Mouse (Mus musculus) MEL (cell line): ENCODE measurements around the gene Rfc5.

Source experiments
- CTCF ChIP-seq, 3 experiments: IDR thresholded peaks in 2 of 3; conservative IDR thresholded peaks in 1 of 3; 2 replicates each; pipeline ENCODE4 v1.5.1; 2011 to 2012; ENCODE audit warnings: low read length in 3 of 3, low read depth in 2 of 3, mild to moderate bottlenecking in 2 of 3, improper control_type of control experiment in 1 of 3, inconsistent platforms in 1 of 3, mixed read lengths in 1 of 3, moderate library complexity in 1 of 3; ENCODE audit not compliant: control insufficient read depth in 1 of 3, insufficient read depth in 1 of 3, poor library complexity in 1 of 3, severe bottlenecking in 1 of 3
- EP300 ChIP-seq, 2 experiments: IDR thresholded peaks; 2 replicates each; pipeline ENCODE4 v1.6.1; 2011; ENCODE audit warnings: improper control_type of control experiment in 2 of 2, low read length in 2 of 2, low read depth in 1 of 2, mild to moderate bottlenecking in 1 of 2
- MAFK ChIP-seq: IDR thresholded peaks from 2 replicates; pipeline ENCODE4 v1.6.1; 2011; ENCODE audit warnings: low read depth, mild to moderate bottlenecking, low read length, improper control_type of control experiment, borderline replicate concordance
- MEF2A ChIP-seq: IDR thresholded peaks from 2 replicates; pipeline ENCODE4 v1.6.1; 2014; ENCODE audit warnings: low read depth, mild to moderate bottlenecking, inconsistent platforms, low read length, improper control_type of control experiment; ENCODE audit not compliant: poor library complexity, insufficient replicate concordance, severe bottlenecking; ENCODE audit errors: extremely low read depth
- NELFE ChIP-seq: IDR thresholded peaks from 2 replicates; pipeline ENCODE4 v1.6.1; 2011; ENCODE audit warnings: low read depth, low read length, improper control_type of control experiment

DNA sequence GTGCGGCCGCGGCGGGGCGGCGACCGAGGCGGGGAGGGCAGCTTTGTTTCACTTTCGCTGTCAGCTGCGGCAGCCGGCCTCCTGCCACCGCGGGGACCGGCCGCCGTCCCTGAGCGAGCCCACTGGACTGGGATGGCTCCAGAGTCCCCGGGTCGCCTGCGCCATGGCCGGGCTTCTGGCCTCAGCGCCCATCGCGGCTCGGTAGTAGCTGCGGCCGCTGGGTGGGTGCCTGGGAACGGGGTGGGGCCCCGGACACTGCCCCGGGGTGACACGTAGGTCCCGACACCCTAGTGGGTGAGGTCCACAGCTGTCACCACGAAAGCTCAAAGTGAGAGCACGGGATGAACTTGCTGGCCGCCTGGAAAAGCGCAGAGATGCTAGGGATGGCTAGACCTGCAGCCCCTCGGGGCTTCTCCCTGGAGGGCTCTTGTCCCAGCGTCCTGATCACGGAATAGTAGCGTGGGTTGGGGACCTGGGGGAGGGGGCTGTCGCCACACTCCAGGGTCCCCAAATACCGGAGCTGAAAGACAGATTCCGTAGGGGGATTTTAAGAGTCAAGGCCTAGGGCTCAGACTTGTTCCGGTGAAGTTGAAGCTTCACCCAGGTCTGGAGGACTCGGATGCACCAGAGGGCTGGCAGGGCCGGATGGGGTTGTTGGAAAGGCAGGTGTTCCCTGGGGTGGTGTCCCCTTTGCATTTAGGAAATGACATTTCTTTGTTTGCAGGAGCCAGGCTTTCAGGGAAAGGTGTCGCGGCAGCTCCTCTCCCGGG lies 31.2 kb downstream of the Rfc5 start:
- TF ChIP-seq MEF2A (no peak), CTCF (IDR thresholded peaks at IDR 0.05 in 2 of 3, conservative IDR thresholded peaks at IDR 0.05 in 1 of 3; ENCODE audit: control insufficient read depth in 1 of 3, insufficient read depth in 1 of 3, low read depth in 2 of 3, low read length in 3 of 3, poor library complexity in 1 of 3, severe bottlenecking in 1 of 3) (no peak), EP300 (IDR thresholded peaks at IDR 0.05; ENCODE audit: low read depth in 1 of 2, low read length in 2 of 2) (no peak), NELFE (no peak), MAFK (no peak)
